Mouse (Mus musculus): ENCODE data around the gene Nav1.

The Nav1 gene

GRCm38 (mm10) chr1:135544504-135545146, 62.5 kb downstream of the Nav1 start:
- peak; percentile 91 for DNase-seq

- DNase-seq, result no peak
Measured at GRCm38 (mm10) chr1:135542841-135543810, 64.0 kb downstream of the Nav1 start.

DNA sequence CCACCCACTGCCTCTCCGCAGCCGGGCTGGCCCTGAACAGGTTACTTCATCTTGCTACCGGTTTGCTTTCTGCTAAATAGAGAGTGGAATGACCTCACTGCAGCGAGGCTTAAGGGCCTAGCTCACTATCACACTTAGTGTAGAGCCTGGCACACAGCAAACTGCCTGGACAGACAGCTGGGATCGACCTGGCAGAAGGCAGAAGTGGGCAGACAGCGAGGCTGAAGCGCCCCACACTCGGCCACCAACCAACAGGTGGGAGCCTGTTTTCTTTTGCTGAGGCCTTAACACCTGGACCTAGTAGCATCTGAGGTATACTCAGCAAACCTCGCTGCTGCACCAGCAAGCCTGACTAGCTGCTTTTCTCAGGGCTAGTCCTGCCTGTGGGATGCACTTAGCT, 65.0 kb downstream of the Nav1 start:
- DNase-seq, result no peak

GRCm38 (mm10) chr1:135540270-135540669, 66.8 kb downstream of the Nav1 start:
- DNase-seq, result peak; percentile 95

DNA sequence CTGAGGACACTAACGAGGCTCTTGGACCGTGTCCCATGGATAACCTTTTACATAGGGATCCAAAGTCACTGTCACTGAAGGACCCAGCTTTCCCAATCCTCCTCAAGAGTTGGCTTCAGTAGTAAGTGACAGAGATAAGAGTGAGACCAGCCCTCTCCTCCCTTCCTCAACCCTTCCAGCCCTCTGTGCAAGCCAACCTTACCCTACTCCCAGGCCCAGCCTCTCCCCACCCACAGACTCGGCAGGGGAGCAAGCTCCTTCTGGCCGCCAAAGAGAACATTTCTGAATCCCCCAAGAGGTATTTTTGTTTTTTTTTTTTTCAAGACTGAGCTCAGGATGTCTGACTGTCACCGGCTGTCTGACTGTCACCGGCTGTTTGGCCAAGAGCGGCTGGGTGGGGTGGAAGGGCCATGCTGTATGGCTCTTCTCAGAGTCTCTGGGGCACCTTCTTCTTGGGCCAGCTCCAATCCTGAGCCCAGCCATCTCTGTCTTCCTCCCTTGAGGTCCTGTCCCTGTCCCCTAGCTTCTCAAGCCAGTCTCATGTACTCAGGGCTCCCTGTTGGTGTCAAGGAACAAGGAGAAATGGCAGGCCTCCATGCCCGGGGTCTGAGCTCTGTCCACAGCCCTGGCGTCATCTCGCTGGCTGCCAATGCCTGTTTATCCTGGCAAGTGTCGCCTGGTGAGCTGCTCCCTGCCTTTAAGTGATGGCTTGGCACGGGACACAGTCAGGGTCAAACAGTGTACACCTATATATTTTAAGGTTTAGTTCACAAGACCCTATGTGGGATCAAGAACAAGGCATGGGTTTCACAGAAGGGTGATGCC, 68.4 kb downstream of the Nav1 start:
- no peak for DNase-seq

GRCm38 (mm10) chr1:135536822-135537221, 70.3 kb downstream of the Nav1 start:
- no peak for DNase-seq

- no peak for DNase-seq
Measured at GRCm38 (mm10) chr1:135536326-135536725, 70.8 kb downstream of the Nav1 start.

GRCm38 (mm10) chr1:135535256-135535655, 71.8 kb downstream of the Nav1 start:
- DNase-seq, result no peak

DNA sequence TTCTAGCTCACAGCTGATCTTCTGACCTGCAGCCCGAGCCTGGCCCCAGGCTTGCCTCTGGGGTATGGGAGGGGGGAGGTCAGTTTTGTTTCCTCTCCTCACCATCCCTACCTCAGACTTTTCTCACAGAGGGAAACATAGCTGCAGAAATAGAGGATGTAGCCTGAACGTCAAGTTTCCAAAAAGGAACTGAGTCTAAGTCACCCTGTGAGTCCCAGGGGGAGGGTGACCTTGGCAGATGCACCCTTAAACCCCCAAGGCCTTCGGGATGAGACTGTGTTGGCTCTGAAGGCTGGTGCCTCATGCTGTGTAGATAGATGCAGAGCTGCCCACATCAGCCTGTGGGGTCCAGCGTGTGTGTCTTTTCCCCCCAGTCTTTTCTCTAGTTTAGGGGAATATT, 72.3 kb downstream of the Nav1 start:
- DNase-seq, result no peak

DNA sequence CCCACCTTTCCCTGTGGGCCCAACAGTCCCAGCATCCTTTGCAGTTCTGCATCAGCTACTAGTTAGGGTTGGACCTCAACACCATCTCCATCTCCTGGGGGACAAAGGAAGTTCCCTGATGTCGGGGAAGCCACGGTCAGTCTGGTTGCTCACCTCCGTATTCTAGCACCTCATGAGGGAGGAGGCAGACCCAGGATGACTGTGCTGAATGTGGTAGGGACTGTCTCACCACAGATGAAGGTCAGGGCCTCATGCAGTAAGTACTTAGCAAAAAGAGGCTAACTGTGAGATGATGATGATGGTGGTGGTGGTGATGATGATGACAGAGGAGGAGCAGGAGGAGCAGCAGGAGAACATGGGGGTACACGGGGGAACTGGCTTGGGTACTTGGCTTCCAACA, 73.0 kb downstream of the Nav1 start:
- DNase-seq, result no peak

DNA sequence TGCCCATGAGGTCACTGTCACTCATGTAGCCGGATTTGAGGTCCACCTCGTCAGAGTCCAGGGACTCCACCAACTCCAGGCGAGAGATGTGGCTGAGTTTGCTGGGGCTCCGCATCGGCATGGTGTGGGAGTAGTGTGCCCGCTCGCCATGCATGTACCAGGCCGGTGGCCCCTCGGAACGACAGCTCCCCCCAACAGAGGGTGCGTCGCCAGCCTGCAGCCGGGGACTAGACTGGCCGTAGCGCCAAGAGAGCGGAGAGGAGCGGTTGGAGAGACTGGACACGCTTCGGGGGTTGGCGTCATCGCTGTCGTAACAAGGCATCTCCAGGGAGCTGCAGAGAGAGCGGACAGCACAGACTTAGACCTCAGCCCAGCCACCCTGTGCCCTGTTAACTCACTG, 74.7 kb downstream of the Nav1 start:
- DNase-seq, result no peak

DNA sequence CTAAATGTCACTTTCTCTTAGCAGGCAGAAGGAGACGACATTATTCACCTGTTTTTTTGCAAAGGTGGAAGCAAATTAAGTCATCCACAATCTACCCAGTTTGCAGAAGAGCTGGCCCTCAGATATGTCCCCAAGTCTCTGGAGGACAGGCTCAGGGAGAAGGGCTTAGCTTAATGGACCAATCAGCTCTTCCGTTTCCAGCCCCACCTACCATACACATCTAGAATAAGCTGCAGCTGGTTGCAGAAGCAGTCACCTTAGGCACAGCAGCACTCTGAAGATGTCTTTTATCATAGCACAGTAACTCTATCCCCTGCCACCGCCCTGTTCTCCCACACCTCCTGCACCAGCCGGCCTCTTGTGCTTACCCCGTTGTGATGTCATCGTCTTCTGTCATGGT, 75.1 kb downstream of the Nav1 start:
- DNase-seq, result no peak

DNA sequence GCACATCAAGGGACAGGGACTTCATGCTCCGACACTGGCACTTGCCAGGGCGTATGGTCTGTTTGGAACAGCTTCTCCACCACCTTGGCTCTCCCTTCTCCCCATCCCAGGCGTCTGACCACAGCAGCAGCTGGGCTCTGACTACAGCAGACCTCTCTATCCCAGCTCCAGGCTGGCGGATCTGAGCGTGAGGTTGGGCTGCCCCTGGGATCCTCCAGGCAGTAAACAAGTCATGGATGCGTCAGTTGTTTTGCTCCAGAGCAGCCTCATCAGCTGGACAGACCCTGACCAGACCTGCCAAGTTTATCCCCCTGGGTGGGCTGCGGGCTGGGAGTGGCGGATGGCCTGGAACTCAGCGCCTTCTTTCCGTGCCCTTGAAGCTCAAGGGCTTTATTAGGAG, 76.0 kb downstream of the Nav1 start:
- peak; percentile 71 for DNase-seq

DNA sequence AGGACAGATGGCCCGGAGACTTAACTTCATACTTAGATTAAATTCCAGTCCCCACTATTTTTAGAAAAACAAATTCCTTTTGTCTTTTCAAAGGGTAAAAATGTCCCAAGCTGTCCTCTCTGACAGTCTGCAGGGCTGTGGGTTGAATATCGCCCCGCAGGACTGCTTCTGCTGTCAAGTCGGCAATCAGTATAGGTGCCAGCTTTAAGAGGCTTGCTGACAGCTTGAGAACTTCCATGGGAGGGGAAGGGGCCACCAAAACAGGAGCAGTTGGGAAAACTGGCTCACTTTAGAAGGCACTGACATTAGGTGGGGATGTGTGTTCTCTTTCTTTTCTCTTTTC, 82.6 kb downstream of the Nav1 start:
- DNase-seq, result no peak

GRCm38 (mm10) chr1:135523780-135524517, 83.1 kb downstream of the Nav1 start:
- no peak for DNase-seq

GRCm38 (mm10) chr1:135523344-135523743, 83.8 kb downstream of the Nav1 start:
- DNase-seq, result no peak

GRCm38 (mm10) chr1:135520550-135521168, 86.4 kb downstream of the Nav1 start:
- no peak for DNase-seq

DNA sequence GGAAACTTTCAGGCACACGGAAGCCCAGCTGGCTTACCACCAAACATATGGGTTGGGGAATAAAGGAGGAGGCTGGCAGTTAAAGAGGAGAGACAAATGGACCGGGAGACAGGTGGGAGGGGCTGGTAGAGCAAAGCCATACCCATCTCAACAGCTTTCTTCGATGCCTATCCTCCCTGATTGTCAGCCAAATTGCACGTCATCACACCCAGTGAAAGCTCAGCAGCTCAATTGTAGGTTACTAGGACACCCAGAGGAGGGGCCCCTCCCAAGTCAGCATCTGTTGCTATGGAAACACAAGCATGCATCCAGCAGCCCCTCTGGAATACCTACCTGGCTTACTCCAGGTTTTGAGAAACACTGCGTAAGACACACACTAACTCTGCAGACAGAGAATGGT, 88.4 kb downstream of the Nav1 start:
- no peak for DNase-seq

DNA sequence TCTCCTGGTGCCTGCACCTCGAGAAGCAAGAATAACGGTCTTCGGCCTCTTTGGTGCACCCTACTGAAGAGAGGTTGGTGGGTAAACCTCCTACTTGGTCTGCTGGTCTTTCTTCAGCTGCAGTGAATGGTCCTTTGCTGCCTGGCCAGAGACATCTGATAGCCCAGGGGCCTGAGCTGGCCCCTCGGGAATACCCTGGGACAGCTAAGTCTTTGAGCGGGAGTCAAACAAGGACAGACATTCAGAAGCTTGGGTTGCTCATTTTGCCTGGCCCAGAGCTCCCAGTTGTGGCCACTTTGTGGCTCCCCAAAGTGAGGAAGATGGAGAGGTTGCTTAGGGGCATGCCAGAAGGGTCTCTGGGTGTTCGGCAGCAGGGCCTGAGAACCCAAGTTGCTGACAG, 89.6 kb downstream of the Nav1 start:
- DNase-seq, result peak; percentile 10

GRCm38 (mm10) chr1:135516511-135517305, 90.4 kb downstream of the Nav1 start:
- peak; percentile 8 for DNase-seq

- DNase-seq, result no peak
Measured at GRCm38 (mm10) chr1:135515633-135516238, 91.4 kb downstream of the Nav1 start.

All from kidney, postnatal 10 days (tissue).